Mouse (Mus musculus): ENCODE results near the gene Nup214.

DNA sequence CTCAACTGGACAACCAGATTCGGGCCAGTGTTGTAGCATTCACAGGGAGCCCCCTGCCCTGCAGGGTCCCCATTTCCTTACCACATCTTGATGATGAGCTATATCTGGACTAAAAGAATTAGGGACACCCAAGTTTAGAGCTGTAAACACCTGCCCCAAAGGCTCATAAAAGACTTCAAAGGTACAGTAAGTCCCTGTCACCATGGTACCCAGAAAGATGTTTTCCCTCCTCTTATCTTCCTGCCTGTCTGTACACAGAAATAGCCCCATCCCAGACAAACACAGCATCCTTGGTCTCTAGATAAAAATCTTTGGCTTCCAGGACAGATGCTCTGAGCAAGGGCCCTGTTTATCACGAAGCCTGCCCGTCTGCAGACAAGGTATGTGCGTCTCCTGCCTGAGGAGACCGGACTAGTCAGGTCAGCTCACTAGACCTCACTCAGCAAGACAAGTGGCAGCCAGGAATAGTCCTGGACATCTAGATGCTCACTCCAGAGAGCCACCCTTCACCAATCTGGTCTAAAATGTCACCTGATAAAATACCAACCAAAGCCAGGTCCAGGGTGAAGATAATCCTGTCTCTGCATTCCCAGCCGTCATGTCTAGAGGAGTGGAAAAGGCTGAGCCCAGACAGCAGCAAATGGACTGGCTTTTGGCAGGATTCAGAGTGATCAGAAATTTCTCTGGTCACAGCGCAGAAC is 89.4 kb downstream of the Nup214 start:
- TF ChIP-seq CTCF (IDR thresholded peaks at IDR 0.05; ENCODE audit: extremely low read depth, insufficient read depth, insufficient read length, insufficient replicate concordance) (no peak), POLR2A (IDR thresholded peaks at IDR 0.05; ENCODE audit: low read depth, low read length) (no peak)

All from spleen, adult 2 months (tissue).